Mouse (Mus musculus): Measurements from ENCODE around the gene Eif3b. TPM values are rescaled to one million over a fixed set of nuclear protein-coding genes. Genes with fewer than 3 reads are reported as not detected.

The Eif3b gene
- total RNA-seq, 2 experiments from 2014 or later: 87.1 to 93.6 TPM

DNA sequence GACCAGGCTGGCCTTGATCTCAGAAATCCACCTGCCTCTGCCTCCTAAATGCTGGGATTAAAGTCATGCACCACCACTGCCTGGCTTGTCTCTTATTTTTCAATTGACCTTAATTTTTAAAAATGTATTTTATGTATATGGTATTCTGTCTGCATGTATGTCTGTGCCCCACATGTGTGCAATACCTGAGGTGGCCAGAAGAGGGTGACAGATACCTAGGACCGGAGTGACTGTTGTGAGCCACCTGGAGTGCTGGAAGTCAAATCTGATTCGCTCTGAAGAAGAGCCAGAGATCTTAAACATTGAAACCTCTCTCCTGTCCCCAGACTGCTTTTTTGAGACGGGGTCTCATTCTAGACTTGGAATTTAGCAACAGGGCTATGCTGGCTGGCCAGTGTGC, 53.2 kb downstream of the Eif3b start:
- DNase-seq (ENCODE audit: low spot score in 2 of 2): no peak

DNA sequence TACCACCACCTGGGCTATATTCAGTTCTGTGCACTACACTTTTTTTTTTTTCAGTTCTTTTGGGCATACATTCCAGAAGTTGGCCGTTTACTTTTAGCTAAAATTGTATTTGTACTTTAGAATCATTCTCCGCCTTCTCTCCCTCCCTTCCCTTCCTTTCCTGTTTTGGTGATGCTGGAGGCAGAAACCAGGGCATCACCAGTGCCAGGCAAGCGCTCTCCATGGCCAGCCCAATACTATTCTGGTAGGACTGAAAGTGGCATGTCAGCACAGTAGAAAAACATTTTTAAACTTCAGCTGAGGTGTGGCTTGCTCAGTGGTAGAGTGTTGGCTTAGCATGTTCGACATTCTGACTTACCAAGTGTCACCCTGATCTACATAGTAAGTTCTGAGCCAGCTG, 62.3 kb downstream of the Eif3b start:
- DNase-seq (ENCODE audit: low spot score in 2 of 2): peak in 1 of 2 experiments; percentile 19

DNA sequence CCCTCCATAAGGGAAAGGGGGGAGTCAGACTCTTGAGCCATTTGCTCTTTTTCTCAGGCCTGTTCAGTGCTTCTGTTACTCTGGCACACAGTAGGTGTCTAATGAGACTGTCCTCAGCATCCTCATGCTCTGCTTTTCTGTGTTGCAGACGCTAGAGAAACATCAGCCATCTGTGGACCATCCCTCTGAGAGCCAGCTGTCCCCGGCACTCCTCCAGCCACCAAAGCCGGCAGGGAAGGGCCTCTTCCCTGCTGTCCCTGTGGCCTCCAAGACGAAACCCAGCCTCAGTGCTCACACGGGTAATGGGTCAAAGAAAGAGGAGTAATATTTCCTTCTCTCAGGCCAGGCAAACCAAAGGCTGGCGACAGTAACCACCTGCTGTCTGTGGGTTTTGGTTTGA, 72.0 kb downstream of the Eif3b start:
- no peak for DNase-seq (ENCODE audit: low spot score in 2 of 2)

DNA sequence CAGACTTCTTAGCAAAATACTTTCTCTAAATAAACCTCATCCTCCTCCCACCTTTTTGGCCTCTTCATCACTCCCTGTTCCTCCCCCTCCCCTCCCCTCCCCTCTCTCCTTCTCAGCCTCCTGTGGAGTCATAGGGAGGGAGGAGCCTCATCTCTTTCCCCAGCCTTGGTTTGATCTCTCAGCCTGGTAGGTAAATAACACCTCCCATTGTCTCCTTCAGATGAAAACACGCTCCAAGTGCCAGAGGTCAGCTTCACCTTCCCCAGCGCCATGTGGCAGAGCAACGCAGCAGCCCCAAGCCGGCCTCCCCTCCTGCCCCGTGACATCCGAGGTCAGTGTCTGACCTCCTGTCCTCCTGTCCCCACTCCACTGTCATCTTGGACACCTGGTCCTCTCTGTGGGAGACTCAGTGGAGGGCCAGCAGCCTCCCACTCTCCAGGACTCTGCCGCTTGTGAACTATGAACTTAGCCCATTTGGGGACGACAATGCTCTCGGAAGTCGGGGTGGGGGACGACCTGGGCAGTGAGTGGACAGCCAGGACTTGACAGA, 73.6 kb downstream of the Eif3b start:
- no peak for DNase-seq (ENCODE audit: low spot score in 2 of 2)

Small RNA genes lying within 50 kb of the gene (microRNA-seq; reads per million reads assigned to microRNA genes)
- 0.21 to 0.50 reads per million in 2 experiments for gene Mir7038

Other genes starting within 250 kb of the Eif3b start
- gene Mad1l1, start 97.8 kb upstream of the Eif3b start, total RNA-seq (2021): 10 to 100 TPM; 14.3 to 19.3 TPM
- gene Nudt1, start 97.7 kb upstream of the Eif3b start, total RNA-seq (2021): 1 to 10 TPM; 6.5 to 7.8 TPM
- gene Mrm2, start 87.4 kb upstream of the Eif3b start, total RNA-seq (2021): 10 to 100 TPM in 1 of 2 experiments, 1 to 10 TPM in 1; 9.5 to 12.2 TPM
- gene Snx8, start 30.1 kb upstream of the Eif3b start, total RNA-seq (2021): 10 to 100 TPM; 14.4 to 15.6 TPM
- gene Gm4869, start 26.3 kb downstream of the Eif3b start, total RNA-seq (2021): not detected
- gene Chst12, start 86.2 kb downstream of the Eif3b start, total RNA-seq (2021): 10 to 100 TPM; 16.2 to 17.4 TPM
- gene Grifin, start 145.7 kb downstream of the Eif3b start, total RNA-seq (2021): not detected
- 10 to 100 TPM; 17.0 to 17.1 TPM for gene Lfng, start 188.0 kb downstream of the Eif3b start, total RNA-seq (2021)
- 100 to 1,000 TPM; 202 to 209 TPM for gene Ttyh3, start 229.7 kb downstream of the Eif3b start, total RNA-seq (2021)

All from left cerebral cortex, adult 18-20 months (tissue).